7 mouse cellular contexts compared by ENCODE assay signal in genomic region chr1:131115932-131116331, GRCm38 (mm10). TPM values are rescaled to one million over a fixed set of nuclear protein-coding genes. Genes with fewer than 3 reads are reported as not detected.
DNase-seq lines count a peak whose midpoint lies in the region; ATAC-seq and TF ChIP-seq lines count a peak whose summit lies in the region.

No protein-coding gene starts in this region.

- no peaks in the 10 kb centered on the region for H3K36me3 ChIP-seq in forebrain, embryonic 13.5 days (ENCODE audit: poor library complexity, severe bottlenecking)
- H3K36me3 ChIP-seq in liver, embryonic 14.5 days (replicated peaks; ENCODE audit: control insufficient read depth, insufficient read depth, low read depth), result no peaks in the 10 kb centered on the region
- no peaks in the 10 kb centered on the region for H3K36me3 ChIP-seq in neural tube, embryonic 14.5 days (ENCODE audit: control insufficient read depth, insufficient read depth, low read length)

- H3K27me3 ChIP-seq in forebrain, embryonic 13.5 days, result no peaks in the 10 kb centered on the region
- H3K27me3 ChIP-seq in liver, embryonic 14.5 days (ENCODE audit: control insufficient read depth, insufficient read depth, low read length), result no peaks in the 10 kb centered on the region; the same call in 1 of the 2 replicates
- no peaks in the 10 kb centered on the region for H3K27me3 ChIP-seq in neural tube, embryonic 14.5 days (ENCODE audit: control insufficient read depth, insufficient read depth, low read length)

- peak; percentile 87 for TF ChIP-seq CTCF in liver, embryonic 14.5 days (IDR thresholded peaks at IDR 0.05; ENCODE audit: low read depth)

- ATAC-seq in forebrain, embryonic 13.5 days, result peak; percentile 72
- peak; percentile 76 for ATAC-seq in inflammation-experienced regulatory T-cells, adult 6 months
- ATAC-seq in liver, embryonic 14.5 days (ENCODE audit: insufficient read depth), result peak; percentile 44; the same call in 1 of the 2 replicates
- ATAC-seq in neural tube, embryonic 14.5 days (ENCODE audit: low read depth), result peak; percentile 67; the same call in 1 of the 2 replicates

- H3K4me2 ChIP-seq in forebrain, embryonic 13.5 days, result no peak overlapping the region
- no peak overlapping the region for H3K4me2 ChIP-seq in liver, embryonic 14.5 days (ENCODE audit: low read depth)
- no peak overlapping the region for H3K4me2 ChIP-seq in neural tube, embryonic 14.5 days (ENCODE audit: low read depth, low read length)

- 20% methylated on average over 6 of the region's 6 CpGs for WGBS in forebrain, embryonic 13.5 days
- 6% methylated on average over 6 of the region's 6 CpGs for WGBS in liver, embryonic 14.5 days (ENCODE audit: insufficient replicate concordance)
- 17% methylated on average over 6 of the region's 6 CpGs for WGBS in neural tube, embryonic 14.5 days

- H3K9me3 ChIP-seq in forebrain, embryonic 13.5 days (replicated peaks), result no peaks in the 10 kb centered on the region
- H3K9me3 ChIP-seq in liver, embryonic 14.5 days (ENCODE audit: control insufficient read depth, low read length), result no peaks in the 10 kb centered on the region
- no peaks in the 10 kb centered on the region for H3K9me3 ChIP-seq in neural tube, embryonic 14.5 days (ENCODE audit: control insufficient read depth, low read length)

- H3K4me3 ChIP-seq in forebrain, embryonic 13.5 days, result no peak overlapping the region
- no peak overlapping the region for H3K4me3 ChIP-seq in liver, embryonic 14.5 days (ENCODE audit: insufficient read depth in 1 of 2, low read depth in 2 of 2, low read length in 2 of 2)
- H3K4me3 ChIP-seq in neural tube, embryonic 14.5 days (ENCODE audit: low read depth, low read length), result no peak overlapping the region

- TF ChIP-seq EP300 in liver, embryonic 14.5 days (IDR thresholded peaks at IDR 0.05; ENCODE audit: low read depth), result no peak

- no peak overlapping the region for H3K9ac ChIP-seq in forebrain, embryonic 13.5 days
- no peak overlapping the region for H3K9ac ChIP-seq in liver, embryonic 14.5 days (replicated peaks)
- H3K9ac ChIP-seq in neural tube, embryonic 14.5 days (replicated peaks; ENCODE audit: low read depth, low read length), result no peak overlapping the region

- peaks cover 20% of the 10 kb centered on the region for H3K4me1 ChIP-seq in forebrain, embryonic 13.5 days
- peaks cover 0 to 9% of the 10 kb centered on the region in 2 experiments; a peak in 2 of 4 replicates for H3K4me1 ChIP-seq in liver, embryonic 14.5 days (replicated peaks; ENCODE audit: control insufficient read depth in 2 of 2, insufficient read depth in 2 of 2, low read length in 1 of 2)
- H3K4me1 ChIP-seq in neural tube, embryonic 14.5 days (ENCODE audit: control insufficient read depth, insufficient read depth, low read length), result peaks cover 4% of the 10 kb centered on the region

- peak; percentile 83 to 86 for DNase-seq in B cell, adult 2 months
- peak; percentile 48 to 62 for DNase-seq in CD8-positive naive resting alpha-beta T cell, adult 2 months (ENCODE audit: low read depth in 2 of 2, low spot score in 2 of 2)
- peak; percentile 79 for DNase-seq in c-Kit-positive CD71-positive TER-119-positive erythroid progenitor cells, embryonic 14.5 days (ENCODE audit: low spot score)
- peak in 2 of 3 experiments; percentile 52 to 66 for DNase-seq in liver, embryonic 14.5 days (ENCODE audit: low read depth in 3 of 3, low spot score in 3 of 3)

- H3K27ac ChIP-seq in forebrain, embryonic 13.5 days, result no peak overlapping the region
- H3K27ac ChIP-seq in liver, embryonic 14.5 days, result no peak overlapping the region
- H3K27ac ChIP-seq in neural tube, embryonic 14.5 days (ENCODE audit: low read depth, low read length), result no peak overlapping the region

RNA-seq across cellular contexts. Expression of gene Mapkapk2, which starts 18.3 kb away (rescaled TPM):
- 28.4 and 30.5 TPM in 2 replicates for polyA plus RNA-seq in forebrain, embryonic 13.5 days (2015; fragmentation: Nextera tagmentation; extraction: Ambion mirVana)
- polyA plus RNA-seq in inflammation-experienced regulatory T-cells, adult 6 months (2017; shearing (Covaris generic)), result 10 to 100 TPM in 1 of 3 experiments, 1 to 10 TPM in 2; 9.0 to 11.8 (median 9.8) TPM
- 10.3 and 12.9 TPM in 2 replicates for polyA plus RNA-seq in liver, embryonic 14.5 days (2012; rRNA removed)
- 12.8 and 13.6 TPM in 2 replicates for polyA plus RNA-seq in liver, embryonic 14.5 days (2014; fragmentation: Nextera tagmentation; extraction: Ambion mirVana)
- 15.8 and 16.1 TPM in 2 replicates for polyA plus RNA-seq in neural tube, embryonic 14.5 days (2014; fragmentation: Nextera tagmentation; extraction: Ambion mirVana)

RNA-seq across cellular contexts. Expression of gene Dyrk3, which starts 22.2 kb away (rescaled TPM):
- polyA plus RNA-seq in forebrain, embryonic 13.5 days (2015; fragmentation: Nextera tagmentation; extraction: Ambion mirVana), result 16.7 and 18.9 TPM in 2 replicates
- polyA plus RNA-seq in inflammation-experienced regulatory T-cells, adult 6 months (2017; shearing (Covaris generic)), result under 1 TPM in 1 of 3 experiments, not detected in 2; 0.26 TPM
- polyA plus RNA-seq in liver, embryonic 14.5 days (2012; rRNA removed), result 8.5 and 10.6 TPM in 2 replicates
- polyA plus RNA-seq in liver, embryonic 14.5 days (2014; fragmentation: Nextera tagmentation; extraction: Ambion mirVana), result 14.3 and 14.9 TPM in 2 replicates
- polyA plus RNA-seq in neural tube, embryonic 14.5 days (2014; fragmentation: Nextera tagmentation; extraction: Ambion mirVana), result 12.6 and 16.5 TPM in 2 replicates

RNA-seq across cellular contexts. Expression of gene Eif2d, which starts 37.0 kb away (rescaled TPM):
- 55.0 and 60.6 TPM in 2 replicates for polyA plus RNA-seq in forebrain, embryonic 13.5 days (2015; fragmentation: Nextera tagmentation; extraction: Ambion mirVana)
- 10 to 100 TPM; 53.4 to 71.7 (median 60.8) TPM for polyA plus RNA-seq in inflammation-experienced regulatory T-cells, adult 6 months (2017; shearing (Covaris generic))
- polyA plus RNA-seq in liver, embryonic 14.5 days (2012; rRNA removed), result 15.8 and 19.0 TPM in 2 replicates
- 29.2 and 30.1 TPM in 2 replicates for polyA plus RNA-seq in liver, embryonic 14.5 days (2014; fragmentation: Nextera tagmentation; extraction: Ambion mirVana)
- polyA plus RNA-seq in neural tube, embryonic 14.5 days (2014; fragmentation: Nextera tagmentation; extraction: Ambion mirVana), result 54.8 and 58.7 TPM in 2 replicates

Comparison
In these comparisons a context has a peak if more than half of its experiments do, and no peak if none do; other contexts are left out.
1. RNA of gene Dyrk3, which starts 22.2 kb away (polyA plus RNA-seq): 16.7 to 18.9 TPM in forebrain, embryonic 13.5 days, 8.5 to 14.9 TPM in liver, embryonic 14.5 days and 12.6 to 16.5 TPM in neural tube, embryonic 14.5 days; 0.26 TPM in inflammation-experienced regulatory T-cells, adult 6 months; every median in the first group is over 4 times any median in the second.
2. Peak in every context shown above with its lines, with median percentiles within 50 percentile points of each other: DNase-seq and ATAC-seq.